Mouse (Mus musculus): Measurements from ENCODE around the gene Olfr281.

Olfr281 gene

GRCm38 (mm10) chr15:98486433-98487021 is 34.1 kb downstream of the Olfr281 start:
- DNase-seq: no peak

- no peak for DNase-seq
These were observed 38.9 kb downstream of the Olfr281 start for GRCm38 (mm10) chr15:98491332-98491731.

GRCm38 (mm10) chr15:98492102-98492501 is 39.7 kb downstream of the Olfr281 start, which contains the start of gene Olfr279:
Olfr279 (plus strand) TSS chr15:98492402.
- DNase-seq: no peak

- no peak for DNase-seq
These were observed 45.2 kb downstream of the Olfr281 start for GRCm38 (mm10) chr15:98497631-98498030.

GRCm38 (mm10) chr15:98503317-98503716 is 50.9 kb downstream of the Olfr281 start:
- no peak for DNase-seq

GRCm38 (mm10) chr15:98504514-98504913 is 52.1 kb downstream of the Olfr281 start:
- peak; percentile 50 to 66 for DNase-seq

GRCm38 (mm10) chr15:98506253-98506957 is 54.0 kb downstream of the Olfr281 start:
- no peak for DNase-seq

GRCm38 (mm10) chr15:98507321-98507720 is 54.9 kb downstream of the Olfr281 start:
- DNase-seq: no peak

GRCm38 (mm10) chr15:98509387-98509786 is 57.0 kb downstream of the Olfr281 start:
- DNase-seq: no peak

Measured in thymus, adult 18-20 months (tissue).